Mouse (Mus musculus) heart, adult 2 months (tissue): ENCODE results near the gene Strn. TPM values are rescaled to one million over a fixed set of nuclear protein-coding genes. Genes with fewer than 3 reads are reported as not detected.
A peak's percentile ranks its signal among the peaks of the same experiment; 100 is the strongest.
"Not testable (repeated sequence)": the region's sequence is repeated elsewhere in the genome, so short reads cannot be mapped to it uniquely, and the experiment has no call there.

ENCODE experiments used
- DNase-seq, 2 experiments: peaks; one replicate each; pipeline ENCODE4 v3.0.0; 2021
- H3K27ac ChIP-seq: fragments of 200-600 bp; 2 replicates; pipeline ENCODE4 v1.8.1; 2022
- H3K27me3 ChIP-seq: fragments of 200-500 bp; 2 replicates; pipeline ENCODE4 v1.6.1; 2012; ENCODE audit warnings: mild to moderate bottlenecking, low read length, inconsistent platforms, mixed read lengths; ENCODE audit not compliant: control insufficient read depth, insufficient read depth
- H3K36me3 ChIP-seq: fragments of 200-500 bp; 2 replicates; pipeline ENCODE4 v1.6.1; 2012; ENCODE audit warnings: low read length, inconsistent platforms; ENCODE audit not compliant: control insufficient read depth, insufficient read depth
- H3K4me1 ChIP-seq: fragments of 200-500 bp; 2 replicates; pipeline ENCODE4 v1.6.1; 2011; ENCODE audit warnings: low read length; ENCODE audit not compliant: control insufficient read depth, insufficient read depth
- H3K4me3 ChIP-seq: fragments of 200-600 bp; 2 replicates; pipeline ENCODE4 v1.8.1; 2022
- H3K79me2 ChIP-seq: fragments of 200-500 bp; replicated peaks from 2 replicates; pipeline ENCODE4 v1.6.1; 2012; ENCODE audit warnings: mild to moderate bottlenecking, inconsistent platforms, low read length, moderate library complexity, mixed read lengths; ENCODE audit not compliant: control insufficient read depth, insufficient read depth
- H3K9ac ChIP-seq: fragments of 200-500 bp; 2 replicates; pipeline ENCODE4 v1.6.1; 2012; ENCODE audit warnings: low read depth, mild to moderate bottlenecking, control low read depth, inconsistent platforms, low read length, mixed read lengths
- CTCF ChIP-seq: fragments of 200-600 bp; IDR thresholded peaks from 2 replicates; pipeline ENCODE4 v1.8.1; 2022; ENCODE audit warnings: antibody characterized with exemption, mild to moderate bottlenecking, moderate library complexity
- EP300 ChIP-seq: fragments of 200-500 bp; IDR thresholded peaks from 2 replicates; pipeline ENCODE4 v1.6.1; 2011; ENCODE audit warnings: low read depth, low read length, control low read depth; ENCODE audit not compliant: insufficient read depth
- POLR2A ChIP-seq: fragments of 200-500 bp; IDR thresholded peaks from 2 replicates; pipeline ENCODE4 v1.6.1; 2011; ENCODE audit warnings: mild to moderate bottlenecking, low read depth, low read length, control low read depth; ENCODE audit not compliant: insufficient read depth
- WGBS: fragments of 180-500 bp; shearing (Covaris S2); methylation state at CpG from one replicate; pipeline ENCODE4 v1.1.7; 2018; 5-methylcytosine and 5-hydroxymethylcytosine counted together
- intact Hi-C: fragments of 180-260 bp; cut with DNase I; formaldehyde crosslinking; loops from one replicate; pipeline ENCODE4 v1.15.1; 2025
- polyA plus RNA-seq: library from polyadenylated mRNA; depleted of rRNA; stranded (reverse); fragments of >200 nt; gene quantifications from 2 replicates; pipeline ENCODE4 v1.2.3, GENCODE M21; 2012
- total RNA-seq, 2 experiments: library from RNA; stranded (reverse); gene quantifications; 2 replicates each; pipeline ENCODE4 v1.2.3; 2021

Gene Strn
- total and polyA plus RNA-seq, 3 experiments: 6.1 to 24.2 (median 20.3) TPM

- WGBS: 84% methylated on average over 7 of the region's 7 CpGs
- Histone ChIP-seq H3K4me1 (peaks cover 1% of the 10 kb centered on the region; the same call in 1 of the 2 replicates), H3K27ac (no peak overlapping the region), H3K9ac (no peak overlapping the region), H3K27me3 (no peaks in the 10 kb centered on the region), H3K79me2 (peaks cover 6% of the 10 kb centered on the region), H3K4me3 (no peak overlapping the region), H3K36me3 (no peaks in the 10 kb centered on the region; the same call in 1 of the 2 replicates)
- TF ChIP-seq EP300 (no peak), POLR2A (no peak), CTCF (no peak)
- intact Hi-C loops: no loop called here
- no peak for DNase-seq
Observed at GRCm38 (mm10) chr17:78708422-78708821, 28.6 kb downstream of the Strn start.

- intact Hi-C loops: no loop called here
- H3K27me3 ChIP-seq: no peaks in the 10 kb centered on the region
- no peak overlapping the region for H3K27ac ChIP-seq
- DNase-seq: no peak
- no peak overlapping the region for H3K9ac ChIP-seq
- no peak overlapping the region for H3K4me3 ChIP-seq
- H3K79me2 ChIP-seq: peaks cover 9% of the 10 kb centered on the region
- H3K36me3 ChIP-seq: peaks cover 5% of the 10 kb centered on the region
- H3K4me1 ChIP-seq: 0 out of 2 replicates have a peak, but pooled peaks cover 1% of the 10 kb centered on the region
- WGBS: 85% methylated on average over 7 of the region's 7 CpGs
- TF ChIP-seq EP300 (no peak), POLR2A (no peak), CTCF (no peak)
Observed at GRCm38 (mm10) chr17:78702988-78703387, 34.0 kb downstream of the Strn start.

GRCm38 (mm10) chr17:78698965-78699364, 38.0 kb downstream of the Strn start:
- H3K79me2 ChIP-seq: peaks cover 6% of the 10 kb centered on the region
- H3K27me3 ChIP-seq: no peaks in the 10 kb centered on the region
- H3K9ac ChIP-seq: no peak overlapping the region
- H3K4me1 ChIP-seq: peaks cover 1% of the 10 kb centered on the region
- H3K4me3 ChIP-seq: no peak overlapping the region
- H3K36me3 ChIP-seq: peaks cover 5% of the 10 kb centered on the region
- H3K27ac ChIP-seq: no peak overlapping the region
- intact Hi-C loops: no loop called here
- TF ChIP-seq CTCF (no peak), POLR2A (no peak), EP300 (no peak)
- no peak for DNase-seq
- WGBS: 95% methylated on average over 1 of the region's 1 CpGs

- H3K4me3 ChIP-seq: no peak overlapping the region
- no peak overlapping the region for H3K9ac ChIP-seq
- WGBS: 88% methylated on average over 4 of the region's 4 CpGs
- H3K4me1 ChIP-seq: no peaks in the 10 kb centered on the region; the same call in none of the 2 replicates
- intact Hi-C loops: no loop called here
- no peaks in the 10 kb centered on the region for H3K27me3 ChIP-seq
- DNase-seq: no peak
- H3K36me3 ChIP-seq: peaks cover 5% of the 10 kb centered on the region
- no peak for TF ChIP-seq POLR2A
- peaks cover 2% of the 10 kb centered on the region for H3K79me2 ChIP-seq
- no peak overlapping the region for H3K27ac ChIP-seq
Observed at GRCm38 (mm10) chr17:78697462-78697861, 39.5 kb downstream of the Strn start.

- Histone ChIP-seq H3K9ac (no peak overlapping the region), H3K27ac (no peak overlapping the region), H3K36me3 (peaks cover 5% of the 10 kb centered on the region), H3K4me1 (no peaks in the 10 kb centered on the region; the same call in none of the 2 replicates), H3K79me2 (peaks cover 2% of the 10 kb centered on the region), H3K4me3 (no peak overlapping the region), H3K27me3 (no peaks in the 10 kb centered on the region)
- 69% methylated on average over 5 of the region's 5 CpGs for WGBS
- TF ChIP-seq CTCF (no peak), POLR2A (no peak), EP300 (no peak)
- intact Hi-C loops: no loop called here
- DNase-seq: no peak
Observed at GRCm38 (mm10) chr17:78696922-78697321, 40.1 kb downstream of the Strn start.

GRCm38 (mm10) chr17:78689231-78689630, 47.8 kb downstream of the Strn start:
- intact Hi-C loops, H3K27me3 ChIP-seq, H3K4me3 ChIP-seq, H3K9ac ChIP-seq, H3K4me1 ChIP-seq, H3K79me2 ChIP-seq, H3K36me3 ChIP-seq, H3K27ac ChIP-seq: not testable (repeated sequence)
- DNase-seq: peak in 1 of 2 experiments; percentile 19
- WGBS: 83% methylated on average over 3 of the region's 3 CpGs
